23 mouse cellular contexts compared by ENCODE assay signal in genomic region chr9:115999361-115999990, GRCm38 (mm10).
DNase-seq lines count a peak whose midpoint lies in the region; ATAC-seq and TF ChIP-seq lines count a peak whose summit lies in the region.
"Had no signal": no experiment of that assay in that cellular context is flagged by ENCODE, and none has a peak within 500 bp of the region (broad histone marks: within the 10 kb centered on the region; RNA-seq: fewer than 3 reads in every experiment).

No protein-coding gene starts in this region.

- H3K4me1 ChIP-seq in lung, postnatal 0 days (ENCODE audit: insufficient read depth, low read depth, low read length) = no peaks in the 10 kb centered on the region
- H3K4me1 ChIP-seq in kidney, embryonic 15.5 days = 0 out of 2 replicates have a peak, but pooled peaks cover 3% of the 10 kb centered on the region
- H3K4me1 ChIP-seq: forebrain, embryonic 15.5 days; limb, embryonic 10.5 days; stomach, embryonic 15.5 days had no signal

- H3K4me2 ChIP-seq in lung, postnatal 0 days (replicated peaks; ENCODE audit: low read depth, low read length) = no peak overlapping the region
- no peak overlapping the region for H3K4me2 ChIP-seq in kidney, embryonic 15.5 days
- H3K4me2 ChIP-seq: forebrain, embryonic 15.5 days; liver, embryonic 11.5 days; midbrain, embryonic 11.5 days; stomach, embryonic 15.5 days had no signal

- no peaks in the 10 kb centered on the region for H3K9me3 ChIP-seq in lung, postnatal 0 days (ENCODE audit: low read length)
- H3K9me3 ChIP-seq in kidney, embryonic 15.5 days (replicated peaks) = no peaks in the 10 kb centered on the region
- H3K9me3 ChIP-seq: forebrain, embryonic 15.5 days; limb, embryonic 10.5 days; stomach, embryonic 15.5 days had no signal

- TF ChIP-seq EP300 in lung, postnatal 0 days (IDR thresholded peaks at IDR 0.05) = no peak

- DNase-seq in lung, postnatal 0 days (ENCODE audit: low spot score) = peak; percentile 11
- DNase-seq in lung, postnatal 10 days = no peak
- DNase-seq in CD4-positive, CD25-positive, alpha-beta regulatory T cell, adult 2 months (ENCODE audit: low read depth, low spot score) = peak; percentile 49
- DNase-seq in splenic B cell, adult 2 months (ENCODE audit: low read depth, low spot score) = peak; percentile 15
- no peak for DNase-seq in cerebellum, postnatal 25 days
- no peak for DNase-seq in left cerebral cortex, postnatal 25 days (ENCODE audit: low spot score in 2 of 2)
- DNase-seq: adrenal gland, postnatal 14 days; cerebellum, adult 11-12 months; cerebellum, postnatal 36 days; heart, postnatal 4 days; lung, adult 2 months; right cerebral cortex, adult 18-20 months; thymus, postnatal 14 days had no signal

- WGBS in lung, postnatal 0 days = 74% methylated on average over 8 of the region's 8 CpGs
- 80% methylated on average over 8 of the region's 8 CpGs for WGBS in kidney, embryonic 15.5 days

- H3K36me3 ChIP-seq in lung, postnatal 0 days (ENCODE audit: insufficient read depth, low read length) = no peaks in the 10 kb centered on the region
- no peaks in the 10 kb centered on the region for H3K36me3 ChIP-seq in kidney, embryonic 15.5 days
- H3K36me3 ChIP-seq in splenic B cell, adult 2 months (ENCODE audit: control insufficient read depth, insufficient read depth, low read length, poor library complexity, severe bottlenecking) = no peaks in the 10 kb centered on the region
- H3K36me3 ChIP-seq: forebrain, embryonic 15.5 days; heart, embryonic 12.5 days; limb, embryonic 10.5 days; stomach, embryonic 15.5 days had no signal

- intact Hi-C loops in left cerebral cortex, postnatal 25 days (cut with DNase I) = no loop called here

- no peak overlapping the region for H3K27ac ChIP-seq in lung, postnatal 0 days (ENCODE audit: low read length)
- 0 out of 2 replicates have a peak overlapping the region, but pooled peaks have one; percentile 13 for H3K27ac ChIP-seq in kidney, embryonic 15.5 days
- H3K27ac ChIP-seq: forebrain, embryonic 15.5 days; hindbrain, postnatal 0 days; limb, embryonic 10.5 days; macrophage; stomach, embryonic 15.5 days had no signal

- ATAC-seq in lung, postnatal 0 days = no peak
- ATAC-seq in kidney, embryonic 15.5 days (replicated peaks; ENCODE audit: low FRiP score) = 0 out of 2 replicates have a peak, but pooled peaks have one; percentile 56
- ATAC-seq: forebrain, embryonic 15.5 days; hindbrain, postnatal 0 days had no signal

- H3K4me3 ChIP-seq in lung, postnatal 0 days (ENCODE audit: low read depth, low read length) = no peak overlapping the region
- no peak overlapping the region for H3K4me3 ChIP-seq in kidney, embryonic 15.5 days (replicated peaks)
- H3K4me3 ChIP-seq: erythroblast, embryonic 14.5 days; forebrain, embryonic 15.5 days; heart, embryonic 12.5 days; limb, embryonic 10.5 days; stomach, embryonic 15.5 days had no signal

- no peaks in the 10 kb centered on the region for H3K27me3 ChIP-seq in lung, postnatal 0 days (replicated peaks; ENCODE audit: insufficient read depth, low read length)
- H3K27me3 ChIP-seq in kidney, embryonic 15.5 days = no peaks in the 10 kb centered on the region
- no peaks in the 10 kb centered on the region for H3K27me3 ChIP-seq in splenic B cell, adult 2 months (ENCODE audit: control insufficient read depth, insufficient read depth, low read length, poor library complexity, severe bottlenecking)
- H3K27me3 ChIP-seq: forebrain, embryonic 15.5 days; heart, embryonic 12.5 days; stomach, embryonic 15.5 days had no signal

- no peak for TF ChIP-seq CTCF in lung, postnatal 0 days (IDR thresholded peaks at IDR 0.05)

- H3K9ac ChIP-seq in lung, postnatal 0 days (replicated peaks; ENCODE audit: low read depth) = no peak overlapping the region
- no peak overlapping the region for H3K9ac ChIP-seq in kidney, embryonic 15.5 days
- H3K9ac ChIP-seq: forebrain, embryonic 15.5 days; heart, embryonic 12.5 days; stomach, embryonic 15.5 days had no signal

Comparison
In these comparisons a context has a peak if more than half of its experiments do, and no peak if none do; other contexts are left out.
1. DNase-seq: peak in lung, postnatal 0 days (single experiment), CD4-positive, CD25-positive, alpha-beta regulatory T cell, adult 2 months (single experiment) and splenic B cell, adult 2 months (single experiment); none in lung, postnatal 10 days (single experiment), cerebellum, postnatal 25 days (0 of 2) and left cerebral cortex, postnatal 25 days (0 of 2).